Mouse (Mus musculus): ENCODE measurements around the gene Fcgr3. TPM values are rescaled to one million over a fixed set of nuclear protein-coding genes. Genes with fewer than 3 reads are reported as not detected.
A peak's percentile ranks its signal among the peaks of the same experiment; 100 is the strongest.

Fcgr3 gene
- polyA plus RNA-seq, 2 experiments, result 14.6 to 24.6 TPM

- DNase-seq (ENCODE audit: low read depth in 3 of 3, low spot score in 3 of 3) (no peak), ATAC-seq (ENCODE audit: insufficient read depth) (no peak)
- Histone ChIP-seq H3K36me3 (replicated peaks; ENCODE audit: control insufficient read depth, insufficient read depth, low read depth) (no peaks in the 10 kb centered on the region), H3K27me3 (ENCODE audit: control insufficient read depth, insufficient read depth, low read length) (no peaks in the 10 kb centered on the region), H3K4me3 (ENCODE audit: insufficient read depth in 1 of 2, low read depth in 2 of 2, low read length in 2 of 2) (no peak overlapping the region), H3K9ac (replicated peaks) (no peak overlapping the region), H3K4me2 (ENCODE audit: low read depth) (no peak overlapping the region), H3K9me3 (ENCODE audit: control insufficient read depth, low read length) (no peaks in the 10 kb centered on the region), H3K27ac (no peak overlapping the region), H3K4me1 (replicated peaks; ENCODE audit: control insufficient read depth in 2 of 2, insufficient read depth in 2 of 2, low read length in 1 of 2) (no peaks in the 10 kb centered on the region)
- no peak for TF ChIP-seq EP300 (IDR thresholded peaks at IDR 0.05; ENCODE audit: low read depth)
- TF ChIP-seq CTCF (IDR thresholded peaks at IDR 0.05; ENCODE audit: low read depth), result no peak
- WGBS (ENCODE audit: insufficient replicate concordance), result 43% methylated on average over 7 of the region's 7 CpGs
These were observed 14.0 kb downstream of the Fcgr3 start for GRCm38 (mm10) chr1:171050774-171051173.

GRCm38 (mm10) chr1:171049263-171049662 lies 15.5 kb downstream of the Fcgr3 start:
- Histone ChIP-seq H3K9me3 (ENCODE audit: control insufficient read depth, low read length) (no peaks in the 10 kb centered on the region), H3K4me3 (ENCODE audit: insufficient read depth in 1 of 2, low read depth in 2 of 2, low read length in 2 of 2) (no peak overlapping the region), H3K27ac (no peak overlapping the region), H3K27me3 (ENCODE audit: control insufficient read depth, insufficient read depth, low read length) (no peaks in the 10 kb centered on the region), H3K4me1 (replicated peaks; ENCODE audit: control insufficient read depth in 2 of 2, insufficient read depth in 2 of 2, low read length in 1 of 2) (0 out of 4 replicates have a peak, but pooled peaks cover 0 to 4% of the 10 kb centered on the region in 2 experiments), H3K36me3 (replicated peaks; ENCODE audit: control insufficient read depth, insufficient read depth, low read depth) (no peaks in the 10 kb centered on the region), H3K4me2 (ENCODE audit: low read depth) (no peak overlapping the region), H3K9ac (replicated peaks) (no peak overlapping the region)
- TF ChIP-seq EP300 (IDR thresholded peaks at IDR 0.05; ENCODE audit: low read depth), result no peak
- no peak for TF ChIP-seq CTCF (IDR thresholded peaks at IDR 0.05; ENCODE audit: low read depth)
- ATAC-seq (ENCODE audit: insufficient read depth) (no peak), DNase-seq (ENCODE audit: low read depth in 3 of 3, low spot score in 3 of 3) (no peak)
- WGBS (ENCODE audit: insufficient replicate concordance), result 65% methylated on average over 10 of the region's 10 CpGs

GRCm38 (mm10) chr1:171046501-171046900 lies 18.2 kb downstream of the Fcgr3 start:
- ATAC-seq (ENCODE audit: insufficient read depth), result no peak
- no peaks in the 10 kb centered on the region for H3K9me3 ChIP-seq (ENCODE audit: control insufficient read depth, low read length)
- WGBS (ENCODE audit: insufficient replicate concordance), result 71% methylated on average over 3 of the region's 3 CpGs
- H3K4me2 ChIP-seq (ENCODE audit: low read depth), result no peak overlapping the region
- no peaks in the 10 kb centered on the region for H3K36me3 ChIP-seq (replicated peaks; ENCODE audit: control insufficient read depth, insufficient read depth, low read depth)
- no peak overlapping the region for H3K9ac ChIP-seq (replicated peaks)
- H3K4me1 ChIP-seq (replicated peaks; ENCODE audit: control insufficient read depth in 2 of 2, insufficient read depth in 2 of 2, low read length in 1 of 2), result 0 out of 4 replicates have a peak, but pooled peaks cover 2 to 4% of the 10 kb centered on the region in 2 experiments
- H3K4me3 ChIP-seq (ENCODE audit: insufficient read depth in 1 of 2, low read depth in 2 of 2, low read length in 2 of 2), result no peak overlapping the region
- no peak for DNase-seq (ENCODE audit: low read depth in 3 of 3, low spot score in 3 of 3)
- no peak overlapping the region for H3K27ac ChIP-seq
- no peak for TF ChIP-seq EP300 (IDR thresholded peaks at IDR 0.05; ENCODE audit: low read depth)
- TF ChIP-seq CTCF (IDR thresholded peaks at IDR 0.05; ENCODE audit: low read depth), result no peak
- no peaks in the 10 kb centered on the region for H3K27me3 ChIP-seq (ENCODE audit: control insufficient read depth, insufficient read depth, low read length)

- H3K36me3 ChIP-seq (replicated peaks; ENCODE audit: control insufficient read depth, insufficient read depth, low read depth), result no peaks in the 10 kb centered on the region
- 0 out of 2 replicates have a peak, but pooled peaks have one; percentile 0 for ATAC-seq (ENCODE audit: insufficient read depth)
- 0 out of 4 replicates have a peak, but pooled peaks cover 2 to 4% of the 10 kb centered on the region in 2 experiments for H3K4me1 ChIP-seq (replicated peaks; ENCODE audit: control insufficient read depth in 2 of 2, insufficient read depth in 2 of 2, low read length in 1 of 2)
- no peaks in the 10 kb centered on the region for H3K27me3 ChIP-seq (ENCODE audit: control insufficient read depth, insufficient read depth, low read length)
- H3K27ac ChIP-seq, result no peak overlapping the region
- H3K4me2 ChIP-seq (ENCODE audit: low read depth), result peak overlapping the region; percentile 73
- H3K9ac ChIP-seq (replicated peaks), result peak overlapping the region; percentile 53
- no peak for DNase-seq (ENCODE audit: low read depth in 3 of 3, low spot score in 3 of 3)
- peak overlapping the region; percentile 18 to 60; a peak in 3 of 4 replicates for H3K4me3 ChIP-seq (ENCODE audit: insufficient read depth in 1 of 2, low read depth in 2 of 2, low read length in 2 of 2)
- 9% methylated on average over 14 of the region's 14 CpGs for WGBS (ENCODE audit: insufficient replicate concordance)
- no peaks in the 10 kb centered on the region for H3K9me3 ChIP-seq (ENCODE audit: control insufficient read depth, low read length)
- TF ChIP-seq CTCF (IDR thresholded peaks at IDR 0.05; ENCODE audit: low read depth) (no peak), EP300 (IDR thresholded peaks at IDR 0.05; ENCODE audit: low read depth) (no peak)
These were observed 19.7 kb downstream of the Fcgr3 start for GRCm38 (mm10) chr1:171045079-171045465.

GRCm38 (mm10) chr1:171044365-171045078 lies 20.2 kb downstream of the Fcgr3 start:
- Histone ChIP-seq H3K27ac (peak overlapping the region; percentile 66), H3K4me2 (ENCODE audit: low read depth) (peak overlapping the region; percentile 73), H3K4me1 (replicated peaks; ENCODE audit: control insufficient read depth in 2 of 2, insufficient read depth in 2 of 2, low read length in 1 of 2) (0 out of 4 replicates have a peak, but pooled peaks cover 2 to 4% of the 10 kb centered on the region in 2 experiments), H3K9ac (replicated peaks) (peak overlapping the region; percentile 40), H3K9me3 (ENCODE audit: control insufficient read depth, low read length) (no peaks in the 10 kb centered on the region), H3K36me3 (replicated peaks; ENCODE audit: control insufficient read depth, insufficient read depth, low read depth) (no peaks in the 10 kb centered on the region), H3K4me3 (ENCODE audit: insufficient read depth in 1 of 2, low read depth in 2 of 2, low read length in 2 of 2) (peak overlapping the region; percentile 60 to 91), H3K27me3 (ENCODE audit: control insufficient read depth, insufficient read depth, low read length) (no peaks in the 10 kb centered on the region)
- 0% methylated on average over 33 of the region's 33 CpGs for WGBS (ENCODE audit: insufficient replicate concordance)
- DNase-seq (ENCODE audit: low read depth in 3 of 3, low spot score in 3 of 3) (peak in 2 of 3 experiments; percentile 73 to 82), ATAC-seq (ENCODE audit: insufficient read depth) (peak; percentile 95)
- TF ChIP-seq EP300 (IDR thresholded peaks at IDR 0.05; ENCODE audit: low read depth) (no peak; the same call in 1 of the 2 replicates), CTCF (IDR thresholded peaks at IDR 0.05; ENCODE audit: low read depth) (no peak)
